Mouse (Mus musculus): ENCODE measurements around the gene P4hb. TPM values are rescaled to one million over a fixed set of nuclear protein-coding genes. Genes with fewer than 3 reads are reported as not detected.

The P4hb gene
- polyA plus RNA-seq, 1 experiment: 444 TPM

GRCm38 (mm10) chr11:120548786-120549167 lies 24.3 kb downstream of the P4hb start:
- peaks cover 33% of the 10 kb centered on the region for H3K79me2 ChIP-seq (ENCODE audit: control insufficient read depth, insufficient read depth)
- H3K4me3 ChIP-seq: peak overlapping the region; percentile 75
- H3K27me3 ChIP-seq (ENCODE audit: control insufficient read depth, insufficient read depth, insufficient read length): no peaks in the 10 kb centered on the region
- H3K4me2 ChIP-seq (ENCODE audit: low read depth): peak overlapping the region; percentile 77
- TF ChIP-seq USF1 (IDR thresholded peaks at IDR 0.05; ENCODE audit: low read depth) (no peak), MYOG (IDR thresholded peaks at IDR 0.05; ENCODE audit: control insufficient read depth in 1 of 3, insufficient read depth in 1 of 3, insufficient read length in 2 of 3, low read depth in 2 of 3) (peak in 1 of 3 experiments; percentile 20)
- H3K36me3 ChIP-seq (ENCODE audit: control insufficient read depth, insufficient read depth): peaks cover 5% of the 10 kb centered on the region
- peak overlapping the region; percentile 63 for H3ac ChIP-seq (ENCODE audit: control insufficient read depth, insufficient read length)

GRCm38 (mm10) chr11:120548214-120548613 lies 24.8 kb downstream of the P4hb start:
- Histone ChIP-seq H3K27me3 (ENCODE audit: control insufficient read depth, insufficient read depth, insufficient read length) (no peaks in the 10 kb centered on the region), H3ac (ENCODE audit: control insufficient read depth, insufficient read length) (peak overlapping the region; percentile 63), H3K4me2 (ENCODE audit: low read depth) (peak overlapping the region; percentile 77), H3K36me3 (ENCODE audit: control insufficient read depth, insufficient read depth) (peaks cover 5% of the 10 kb centered on the region), H3K4me3 (peak overlapping the region; percentile 75), H3K79me2 (ENCODE audit: control insufficient read depth, insufficient read depth) (peaks cover 33% of the 10 kb centered on the region)
- TF ChIP-seq MYOG (IDR thresholded peaks at IDR 0.05; ENCODE audit: control insufficient read depth in 1 of 3, insufficient read depth in 1 of 3, insufficient read length in 2 of 3, low read depth in 2 of 3): no peak
- TF ChIP-seq POLR2AphosphoS2 (IDR thresholded peaks at IDR 0.05; ENCODE audit: insufficient read length, low read depth): peak; percentile 22

- TF ChIP-seq MYOD1 (IDR thresholded peaks at IDR 0.05; ENCODE audit: control insufficient read depth in 1 of 3, insufficient read length in 2 of 3, low read depth in 2 of 3) (no peak), MYOG (IDR thresholded peaks at IDR 0.05; ENCODE audit: control insufficient read depth in 1 of 3, insufficient read depth in 1 of 3, insufficient read length in 2 of 3, low read depth in 2 of 3) (no peak), SRF (IDR thresholded peaks at IDR 0.05; ENCODE audit: control insufficient read depth, insufficient read length, low read depth) (no peak), POLR2AphosphoS2 (IDR thresholded peaks at IDR 0.05; ENCODE audit: insufficient read length, low read depth) (no peak), E2F4 (IDR thresholded peaks at IDR 0.05; ENCODE audit: insufficient read depth) (no peak), TCF3 (IDR thresholded peaks at IDR 0.05; ENCODE audit: insufficient read length, low read depth) (no peak), TCF12 (IDR thresholded peaks at IDR 0.05; ENCODE audit: insufficient read depth, poor library complexity, severe bottlenecking) (no peak), CEBPB (IDR thresholded peaks at IDR 0.05; ENCODE audit: insufficient read depth, poor library complexity, severe bottlenecking) (no peak)
- peak overlapping the region; percentile 77 for H3K4me2 ChIP-seq (ENCODE audit: low read depth)
- peaks cover 9% of the 10 kb centered on the region for H3K36me3 ChIP-seq (ENCODE audit: control insufficient read depth, insufficient read depth)
- no peak overlapping the region for H3ac ChIP-seq (ENCODE audit: control insufficient read depth, insufficient read length)
- peaks cover 33% of the 10 kb centered on the region for H3K79me2 ChIP-seq (ENCODE audit: control insufficient read depth, insufficient read depth)
- H3K27me3 ChIP-seq (ENCODE audit: control insufficient read depth, insufficient read depth, insufficient read length): no peaks in the 10 kb centered on the region
- no peak overlapping the region for H3K4me3 ChIP-seq
Measured at GRCm38 (mm10) chr11:120547469-120547868, 25.6 kb downstream of the P4hb start.

GRCm38 (mm10) chr11:120545964-120546363 lies 27.1 kb downstream of the P4hb start:
- Histone ChIP-seq H3K4me2 (ENCODE audit: low read depth) (no peak overlapping the region), H3K79me2 (ENCODE audit: control insufficient read depth, insufficient read depth) (peaks cover 33% of the 10 kb centered on the region), H3K27me3 (ENCODE audit: control insufficient read depth, insufficient read depth, insufficient read length) (no peaks in the 10 kb centered on the region), H3K4me3 (no peak overlapping the region), H3K36me3 (ENCODE audit: control insufficient read depth, insufficient read depth) (peaks cover 9% of the 10 kb centered on the region), H3ac (ENCODE audit: control insufficient read depth, insufficient read length) (no peak overlapping the region)
- TF ChIP-seq E2F4 (IDR thresholded peaks at IDR 0.05; ENCODE audit: insufficient read depth): no peak
- TF ChIP-seq MAX (IDR thresholded peaks at IDR 0.05; ENCODE audit: low read depth): no peak
- no peak for TF ChIP-seq POLR2A (IDR thresholded peaks at IDR 0.05; ENCODE audit: insufficient read length, low read depth)
- no peak for TF ChIP-seq TCF3 (IDR thresholded peaks at IDR 0.05; ENCODE audit: insufficient read length, low read depth)
- no peak for TF ChIP-seq CEBPB (IDR thresholded peaks at IDR 0.05; ENCODE audit: insufficient read depth, poor library complexity, severe bottlenecking)
- no peak for TF ChIP-seq TCF12 (IDR thresholded peaks at IDR 0.05; ENCODE audit: insufficient read depth, poor library complexity, severe bottlenecking)
- no peak for TF ChIP-seq USF1 (IDR thresholded peaks at IDR 0.05; ENCODE audit: low read depth)
- no peak for TF ChIP-seq POLR2AphosphoS2 (IDR thresholded peaks at IDR 0.05; ENCODE audit: insufficient read length, low read depth)
- TF ChIP-seq MYOG (IDR thresholded peaks at IDR 0.05; ENCODE audit: control insufficient read depth in 1 of 3, insufficient read depth in 1 of 3, insufficient read length in 2 of 3, low read depth in 2 of 3): no peak
- no peak for TF ChIP-seq MYOD1 (IDR thresholded peaks at IDR 0.05; ENCODE audit: control insufficient read depth in 1 of 3, insufficient read length in 2 of 3, low read depth in 2 of 3)
- TF ChIP-seq SRF (IDR thresholded peaks at IDR 0.05; ENCODE audit: control insufficient read depth, insufficient read length, low read depth): no peak
- no peak for TF ChIP-seq REST (IDR thresholded peaks at IDR 0.05; ENCODE audit: insufficient read depth, insufficient read length)

- TF ChIP-seq MYOG (IDR thresholded peaks at IDR 0.05; ENCODE audit: control insufficient read depth in 1 of 3, insufficient read depth in 1 of 3, insufficient read length in 2 of 3, low read depth in 2 of 3) (no peak), REST (IDR thresholded peaks at IDR 0.05; ENCODE audit: insufficient read depth, insufficient read length) (no peak), USF1 (IDR thresholded peaks at IDR 0.05; ENCODE audit: low read depth) (no peak), MYOD1 (IDR thresholded peaks at IDR 0.05; ENCODE audit: control insufficient read depth in 1 of 3, insufficient read length in 2 of 3, low read depth in 2 of 3) (no peak), POLR2A (IDR thresholded peaks at IDR 0.05; ENCODE audit: insufficient read length, low read depth) (no peak), E2F4 (IDR thresholded peaks at IDR 0.05; ENCODE audit: insufficient read depth) (no peak), POLR2AphosphoS2 (IDR thresholded peaks at IDR 0.05; ENCODE audit: insufficient read length, low read depth) (no peak), SRF (IDR thresholded peaks at IDR 0.05; ENCODE audit: control insufficient read depth, insufficient read length, low read depth) (no peak), TCF3 (IDR thresholded peaks at IDR 0.05; ENCODE audit: insufficient read length, low read depth) (no peak), CEBPB (IDR thresholded peaks at IDR 0.05; ENCODE audit: insufficient read depth, poor library complexity, severe bottlenecking) (no peak), TCF12 (IDR thresholded peaks at IDR 0.05; ENCODE audit: insufficient read depth, poor library complexity, severe bottlenecking) (no peak), MAX (IDR thresholded peaks at IDR 0.05; ENCODE audit: low read depth) (no peak)
- peaks cover 16% of the 10 kb centered on the region for H3K79me2 ChIP-seq (ENCODE audit: control insufficient read depth, insufficient read depth)
- H3K27me3 ChIP-seq (ENCODE audit: control insufficient read depth, insufficient read depth, insufficient read length): peaks cover 3% of the 10 kb centered on the region
- no peak overlapping the region for H3K4me3 ChIP-seq
- peaks cover 9% of the 10 kb centered on the region for H3K36me3 ChIP-seq (ENCODE audit: control insufficient read depth, insufficient read depth)
- no peak overlapping the region for H3ac ChIP-seq (ENCODE audit: control insufficient read depth, insufficient read length)
- no peak overlapping the region for H3K4me2 ChIP-seq (ENCODE audit: low read depth)
Measured at GRCm38 (mm10) chr11:120542376-120542775, 30.7 kb downstream of the P4hb start.
